Mouse (Mus musculus) fibroblast of lung, adult 2 months (primary cell): ENCODE data around the gene En1.

Source experiments
- DNase-seq: peaks from one replicate; pipeline ENCODE4 v3.0.0-alpha.2; 2011; ENCODE audit warnings: low read depth

The En1 gene

GRCm38 (mm10) chr1:120602031-120602730 is at the start of gene En1:
Gene En1, plus strand, starts transcription at chr1:120602418.
- DNase-seq = no peak

DNA sequence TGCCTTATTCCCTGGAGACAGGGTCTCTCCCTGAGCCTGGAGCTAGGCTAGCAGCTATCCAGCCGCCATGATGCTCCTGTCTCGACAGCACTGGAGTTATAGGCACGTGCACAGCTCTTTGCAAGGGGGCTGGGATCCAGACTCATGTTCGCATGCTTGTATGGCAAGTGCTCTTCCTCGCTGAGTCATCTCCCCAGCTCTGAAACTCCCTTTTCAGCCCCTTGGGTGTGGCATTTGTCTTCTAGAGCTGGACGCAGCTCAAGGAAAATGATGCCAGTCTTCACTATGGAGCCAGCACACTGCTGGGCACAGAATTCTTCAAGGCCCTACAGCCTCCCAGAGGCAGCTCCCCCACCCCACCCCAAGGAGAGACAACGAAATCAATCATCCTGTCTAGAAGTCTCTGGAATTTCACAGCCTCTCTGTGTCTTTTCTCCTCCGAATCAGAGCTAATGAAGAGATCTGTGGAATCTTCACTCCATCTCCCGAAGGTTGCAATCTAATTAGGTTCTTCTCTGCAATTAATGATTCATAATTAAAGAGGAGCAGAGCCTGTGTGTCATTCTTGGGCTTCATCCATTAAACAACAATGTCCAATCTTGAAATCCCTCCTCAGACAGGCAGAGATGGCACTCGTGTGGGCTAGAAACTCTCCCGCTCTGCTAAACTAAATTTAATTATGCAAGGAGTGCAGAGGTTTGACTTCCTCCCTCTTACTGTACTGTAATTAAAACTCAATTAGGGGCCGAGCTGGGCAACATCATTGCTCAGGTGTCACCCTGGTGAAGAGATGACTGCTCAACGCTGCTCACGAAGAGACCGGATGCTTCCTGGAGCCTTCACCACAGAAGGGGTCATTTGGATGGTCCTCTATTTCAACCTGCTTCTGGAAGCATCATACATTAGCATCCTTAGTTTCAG is 45.0 kb upstream of the En1 start:
- DNase-seq = no peak

- DNase-seq = no peak
Observed at GRCm38 (mm10) chr1:120558341-120559285, 43.6 kb upstream of the En1 start.

DNA sequence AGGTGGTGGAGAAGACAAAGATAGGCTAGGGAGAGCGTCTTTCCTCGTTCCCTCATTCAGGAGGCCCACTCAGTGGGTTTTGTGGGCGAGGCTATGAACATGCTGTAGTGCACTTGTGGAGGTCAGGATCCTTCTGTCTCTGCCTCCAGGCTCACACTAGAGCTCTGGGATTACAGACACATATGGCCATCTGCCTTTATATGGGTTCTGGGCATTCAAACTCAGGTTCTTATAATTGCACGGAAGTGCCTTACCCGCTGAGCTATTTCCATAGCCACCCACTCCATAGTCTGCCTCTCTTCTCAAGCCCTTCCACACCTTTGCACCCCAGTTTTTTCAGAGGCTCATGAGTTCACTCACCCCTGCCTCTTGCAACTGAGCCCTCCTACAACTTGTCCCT is 42.3 kb upstream of the En1 start:
- DNase-seq = no peak

DNA sequence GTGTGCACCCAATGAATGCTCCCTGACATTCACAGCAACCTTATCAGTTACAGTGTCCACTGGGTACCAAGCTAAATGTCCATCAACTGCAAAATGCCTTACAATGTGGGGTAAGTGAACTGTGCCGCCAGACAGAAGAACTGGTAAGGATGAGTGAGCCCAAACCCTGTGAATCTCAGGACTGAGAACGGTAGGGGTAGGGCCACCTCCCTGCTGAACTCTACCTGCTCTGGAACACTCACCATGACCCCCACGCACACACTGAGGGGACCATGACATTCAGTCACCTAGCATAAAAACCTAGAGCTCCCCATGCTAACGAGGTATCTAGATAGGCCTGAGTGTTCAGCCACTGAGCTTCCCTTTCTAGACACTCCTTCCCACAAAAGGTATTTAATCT is 20.9 kb upstream of the En1 start:
- DNase-seq = no peak

GRCm38 (mm10) chr1:120585481-120585880 is 16.7 kb upstream of the En1 start:
- no peak for DNase-seq

DNA sequence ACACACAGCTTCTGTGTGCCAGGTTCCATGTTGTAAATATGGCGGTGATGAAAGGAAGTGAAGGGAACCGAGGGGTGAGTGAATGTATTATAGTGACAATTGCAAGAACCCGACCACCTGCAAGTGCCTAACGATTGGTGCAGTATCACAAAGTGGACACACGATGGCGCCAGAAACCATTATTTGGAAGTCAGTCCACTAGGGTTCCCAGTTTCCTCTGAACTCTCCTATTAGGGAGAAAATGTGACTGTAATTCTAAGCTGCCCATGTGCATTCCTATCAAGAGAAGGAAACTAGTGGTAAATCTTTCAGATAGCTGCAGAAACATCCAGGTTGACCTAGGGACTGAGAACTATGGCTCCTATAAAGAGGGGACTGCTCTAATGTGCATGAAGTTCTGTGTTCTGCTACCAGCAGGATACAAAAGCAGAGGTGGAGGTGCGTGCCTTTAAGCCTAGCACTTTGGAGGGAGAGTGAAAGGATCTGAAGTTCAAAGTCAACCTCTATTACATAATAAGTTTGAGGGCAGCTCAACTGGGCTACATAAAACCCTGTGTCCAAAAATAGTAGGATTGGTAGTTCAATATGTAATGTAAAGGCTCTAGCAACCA is 15.6 kb upstream of the En1 start:
- DNase-seq = peak; percentile 31

DNA sequence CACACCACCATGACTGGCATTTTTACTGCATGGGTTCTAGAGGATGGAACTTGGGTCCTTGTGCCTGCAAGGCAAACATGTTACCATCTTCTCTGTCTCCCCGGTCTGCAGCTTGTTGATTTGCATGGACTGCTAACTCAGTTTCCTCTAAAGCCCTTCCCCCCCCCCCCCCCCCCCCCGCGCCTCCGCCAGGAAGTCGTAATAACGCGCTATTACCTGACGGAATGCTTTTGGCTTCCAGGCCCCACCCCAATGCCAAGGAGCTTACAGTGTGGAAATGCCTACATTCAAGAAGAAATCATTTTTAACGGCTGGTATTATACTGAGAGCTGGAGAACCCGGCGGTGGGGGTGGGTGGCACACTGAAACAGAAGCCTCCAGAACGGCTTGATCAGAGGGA is 14.8 kb upstream of the En1 start:
- DNase-seq = no peak

- DNase-seq = no peak
Observed at GRCm38 (mm10) chr1:120587960-120588359, 14.3 kb upstream of the En1 start.

GRCm38 (mm10) chr1:120588362-120589027 is 13.7 kb upstream of the En1 start:
- no peak for DNase-seq

DNA sequence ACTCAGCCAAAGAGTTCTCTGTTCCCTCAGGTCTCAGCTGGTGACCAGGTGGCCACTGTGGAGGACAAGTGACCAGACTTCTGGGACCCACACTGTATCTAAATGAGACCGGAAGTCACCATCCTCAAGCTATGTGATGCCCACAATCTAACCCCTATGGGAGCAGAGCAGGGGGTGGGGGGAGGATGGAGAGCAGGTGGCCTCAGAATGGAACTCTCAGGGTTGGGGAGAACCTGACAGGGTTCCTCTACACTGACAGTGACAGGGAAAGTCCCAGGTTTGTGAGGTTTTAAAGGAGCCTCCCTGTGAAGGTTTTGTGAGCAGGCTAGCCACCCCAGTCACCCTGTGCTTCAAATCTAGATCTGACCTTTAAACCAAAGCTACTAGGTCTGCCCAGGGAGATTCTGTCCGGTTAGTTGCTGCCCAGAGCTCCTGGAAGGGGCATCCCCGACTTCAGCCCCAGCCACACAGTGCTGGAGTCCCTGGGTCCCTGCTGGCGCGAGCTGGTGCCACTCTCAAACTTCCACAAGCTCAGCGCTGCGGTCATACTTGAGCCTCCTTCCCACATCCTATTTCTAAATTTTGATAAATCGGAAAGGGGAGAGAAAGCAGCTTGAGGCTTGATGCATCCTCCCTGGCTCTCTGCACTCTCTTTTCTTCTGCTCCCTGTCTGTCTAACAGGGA is 8.8 kb upstream of the En1 start:
- no peak for DNase-seq

DNA sequence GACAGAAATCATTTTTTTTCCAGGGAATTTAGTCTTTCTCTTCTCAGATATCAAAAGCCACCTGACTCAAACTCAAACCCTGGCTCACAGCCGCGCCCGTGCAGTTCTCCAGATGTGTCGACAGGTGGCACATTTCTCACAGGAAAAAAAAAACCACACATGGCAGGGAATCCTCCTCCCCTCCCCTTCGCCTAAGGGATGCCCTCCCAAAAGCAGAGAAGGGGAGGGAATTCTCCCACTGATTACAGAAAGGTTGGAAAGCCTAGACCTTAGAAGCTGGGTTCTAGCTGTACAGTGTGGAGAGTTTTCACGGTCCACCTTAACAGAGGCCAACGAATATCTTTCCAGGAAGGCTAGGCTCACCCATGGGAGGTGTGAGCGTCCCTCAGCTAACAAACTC is 7.6 kb upstream of the En1 start:
- DNase-seq = no peak

DNA sequence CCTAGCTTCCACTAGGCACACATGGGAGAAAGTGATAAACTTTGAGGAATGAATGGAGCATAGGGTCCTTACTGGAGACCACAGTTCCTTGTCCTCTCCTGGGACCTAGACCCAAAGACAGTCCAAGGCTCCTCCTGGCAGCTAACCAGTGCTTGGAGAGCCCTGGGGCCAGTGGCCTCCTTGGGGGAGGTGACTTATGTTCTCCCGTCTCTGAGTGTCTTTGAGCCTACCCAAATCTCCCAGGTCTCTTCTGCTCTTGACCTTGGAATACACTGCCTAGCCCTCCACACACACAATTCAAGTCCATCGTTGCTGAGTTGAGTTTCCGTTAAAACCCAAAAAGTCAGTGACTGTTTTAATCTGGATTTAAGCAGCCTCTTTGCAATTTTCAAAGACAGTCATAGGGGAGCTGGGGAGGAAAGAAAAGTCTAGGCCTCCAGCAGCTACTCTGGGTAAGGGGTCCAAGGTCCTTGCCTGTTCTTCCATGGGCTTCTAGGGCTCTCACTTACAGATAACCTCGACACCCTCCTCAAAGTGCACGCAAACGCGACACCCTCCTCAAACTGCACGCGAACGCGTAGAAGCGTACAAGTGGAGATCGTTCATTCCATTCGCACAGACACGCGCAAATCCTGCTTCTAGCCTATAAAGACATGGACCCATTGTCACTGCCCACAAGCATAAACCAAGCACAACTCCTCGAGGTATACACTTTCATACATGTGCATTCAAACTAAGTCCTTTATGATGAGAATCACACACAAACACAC is 6.6 kb upstream of the En1 start:
- no peak for DNase-seq

GRCm38 (mm10) chr1:120596319-120596718 is 5.9 kb upstream of the En1 start:
- peak; percentile 7 for DNase-seq

GRCm38 (mm10) chr1:120596784-120597183 is 5.4 kb upstream of the En1 start:
- DNase-seq = no peak

DNA sequence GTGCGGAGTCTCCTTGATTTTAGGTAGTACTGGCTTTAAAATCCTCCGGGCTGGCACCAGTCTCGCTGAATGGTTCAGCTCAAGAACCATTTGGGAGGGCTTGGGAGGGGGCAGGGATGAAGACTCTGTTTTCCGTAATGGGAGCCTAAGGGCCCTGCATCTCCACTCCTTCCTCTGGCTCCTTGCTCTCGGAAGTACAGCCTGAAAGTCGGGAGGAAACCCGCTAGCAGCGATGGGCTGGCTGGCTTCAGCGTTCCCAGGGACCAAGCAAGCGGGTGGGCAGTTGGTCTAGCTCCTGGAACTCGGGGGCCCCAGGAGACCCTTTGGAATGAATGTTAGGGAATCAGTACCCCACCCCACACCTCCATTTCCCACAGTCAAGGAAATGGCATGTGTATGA is 4.9 kb upstream of the En1 start:
- DNase-seq = no peak

GRCm38 (mm10) chr1:120598196-120598940 is 3.9 kb upstream of the En1 start:
- no peak for DNase-seq

DNA sequence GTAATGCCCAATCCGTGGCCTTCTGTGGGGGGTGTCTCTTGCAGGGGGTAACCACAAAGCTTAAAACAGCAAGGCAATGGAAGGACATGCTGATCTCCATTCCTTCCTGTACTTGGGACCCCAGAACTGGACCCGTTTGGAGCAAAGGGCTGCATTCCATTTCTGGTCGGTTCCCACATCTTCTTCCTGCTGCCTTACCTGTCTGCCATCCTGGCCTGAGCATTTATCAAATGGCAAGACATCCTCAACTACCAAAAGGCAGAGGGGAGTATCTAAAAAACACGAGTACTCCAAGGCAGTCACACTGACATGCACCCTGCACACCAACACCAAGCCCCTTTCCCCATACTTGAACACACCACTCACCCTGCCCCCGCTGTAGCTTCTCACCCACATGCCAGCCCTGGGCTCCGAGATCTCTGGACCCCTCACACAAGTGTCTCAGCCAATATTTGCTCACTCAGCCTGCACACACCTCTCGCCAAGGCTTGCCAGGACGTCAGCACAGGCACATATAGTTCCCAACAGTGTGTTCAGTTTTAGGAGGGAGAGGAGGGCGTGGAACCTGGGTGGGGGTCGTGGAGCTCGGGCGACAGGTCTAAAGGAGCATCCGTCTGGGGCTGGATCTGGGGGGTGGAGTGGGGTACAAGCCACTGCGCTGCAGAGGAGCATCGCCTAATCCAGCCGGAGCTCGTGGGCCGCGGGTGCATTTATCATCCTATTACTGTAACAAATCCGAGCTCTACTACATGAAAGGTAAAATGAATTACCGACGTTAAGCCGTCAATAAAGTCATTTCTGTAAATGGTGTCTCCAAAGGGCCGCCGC is 2.7 kb upstream of the En1 start:
- DNase-seq = no peak
